Mouse (Mus musculus): Measurements from ENCODE around the gene Trp53i13. TPM values are rescaled to one million over a fixed set of nuclear protein-coding genes. Genes with fewer than 3 reads are reported as not detected.

Trp53i13 gene
- polyA plus RNA-seq, 1 experiment from 2014 or later, result 57.8 TPM

DNA sequence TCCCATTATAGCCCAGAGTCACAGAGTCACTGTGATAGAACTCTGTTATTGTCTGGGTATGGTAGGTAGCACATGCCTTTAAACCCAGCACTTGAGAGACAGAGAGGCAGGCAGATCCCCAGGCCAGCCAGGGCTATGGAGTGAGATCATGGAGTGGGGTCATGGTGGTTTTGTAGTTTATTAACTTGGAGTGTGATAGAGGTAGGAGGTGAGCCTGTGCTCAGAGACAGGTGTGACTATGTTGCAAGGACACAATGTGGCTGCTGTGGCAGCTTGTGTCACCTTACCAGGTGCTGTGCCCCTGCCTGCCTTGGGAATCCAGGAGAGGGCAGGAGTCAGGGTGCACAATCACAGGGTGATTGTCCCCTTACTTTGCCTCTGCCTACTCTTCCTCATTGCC is 20.3 kb downstream of the Trp53i13 start:
- no peak for ATAC-seq (ENCODE audit: low FRiP score, low read depth)
- H3K4me2 ChIP-seq (replicated peaks), result no peak overlapping the region

DNA sequence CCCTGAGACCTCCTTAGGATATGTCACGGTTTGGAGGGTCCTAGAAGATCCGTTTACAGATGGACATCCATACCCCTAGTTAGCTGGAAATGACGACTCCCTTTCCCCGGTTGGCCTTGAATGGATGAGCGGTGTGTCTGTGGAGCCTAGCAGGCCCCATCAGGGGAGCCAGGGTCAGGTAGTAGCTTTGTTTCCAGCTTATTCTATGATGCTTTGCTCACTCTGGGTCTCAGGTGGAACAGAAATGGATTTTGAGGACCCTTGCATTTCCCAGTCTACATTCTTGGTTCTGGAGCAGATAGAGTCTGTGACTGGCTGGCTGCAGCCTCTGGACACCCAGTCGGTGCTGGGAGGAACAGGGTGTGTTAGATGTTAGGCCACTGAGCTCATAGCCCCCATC is 21.0 kb downstream of the Trp53i13 start:
- H3K4me1 ChIP-seq, result peaks cover 72% of the 10 kb centered on the region
- peak overlapping the region; percentile 96 for H3K4me2 ChIP-seq (replicated peaks)
- ATAC-seq (ENCODE audit: low FRiP score, low read depth), result no peak
- no peaks in the 10 kb centered on the region for H3K27me3 ChIP-seq
- 80% methylated on average over 6 of the region's 6 CpGs for WGBS
- H3K4me3 ChIP-seq, result peak overlapping the region; percentile 94
- H3K9me3 ChIP-seq, result no peaks in the 10 kb centered on the region
- peaks cover 7% of the 10 kb centered on the region for H3K36me3 ChIP-seq
- peak overlapping the region; percentile 93 for H3K9ac ChIP-seq
- H3K27ac ChIP-seq, result peak overlapping the region; percentile 33; the same call in 1 of the 2 replicates

More for the DNA sequence above, 20.3 kb downstream of the Trp53i13 start:
- Histone ChIP-seq H3K4me1 (peaks cover 70% of the 10 kb centered on the region), H3K27ac (no peak overlapping the region), H3K9me3 (no peaks in the 10 kb centered on the region), H3K4me3 (0 out of 2 replicates have a peak overlapping the region, but pooled peaks have one; percentile 94), H3K36me3 (peaks cover 14% of the 10 kb centered on the region), H3K9ac (no peak overlapping the region), H3K27me3 (no peaks in the 10 kb centered on the region)

DNA sequence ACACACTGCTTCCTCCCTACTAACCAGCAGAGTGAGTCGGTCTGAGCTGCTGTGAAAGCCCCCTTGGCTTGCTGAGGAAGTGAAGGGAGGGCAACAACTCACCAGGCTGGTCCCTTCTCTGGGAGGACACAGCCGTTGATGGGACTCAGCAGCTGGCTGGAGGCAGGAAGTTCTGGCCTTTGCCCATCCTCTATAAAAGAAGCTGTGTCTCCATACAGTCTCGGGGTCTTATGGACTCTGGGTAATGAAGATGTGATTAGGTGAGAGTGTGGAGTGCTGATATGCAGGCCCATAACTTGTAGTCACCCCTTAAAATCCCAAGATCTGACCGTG is 21.5 kb downstream of the Trp53i13 start:
- no peak for ATAC-seq (ENCODE audit: low FRiP score, low read depth)
- H3K4me2 ChIP-seq (replicated peaks), result peak overlapping the region; percentile 96
- H3K27ac ChIP-seq, result peak overlapping the region; percentile 79; the same call in 1 of the 2 replicates
- H3K4me3 ChIP-seq, result peak overlapping the region; percentile 94
- 23% methylated on average over 4 of the region's 4 CpGs for WGBS
- no peaks in the 10 kb centered on the region for H3K9me3 ChIP-seq
- H3K4me1 ChIP-seq, result peaks cover 72% of the 10 kb centered on the region
- no peaks in the 10 kb centered on the region for H3K27me3 ChIP-seq
- peak overlapping the region; percentile 93 for H3K9ac ChIP-seq
- H3K36me3 ChIP-seq, result peaks cover 2% of the 10 kb centered on the region

DNA sequence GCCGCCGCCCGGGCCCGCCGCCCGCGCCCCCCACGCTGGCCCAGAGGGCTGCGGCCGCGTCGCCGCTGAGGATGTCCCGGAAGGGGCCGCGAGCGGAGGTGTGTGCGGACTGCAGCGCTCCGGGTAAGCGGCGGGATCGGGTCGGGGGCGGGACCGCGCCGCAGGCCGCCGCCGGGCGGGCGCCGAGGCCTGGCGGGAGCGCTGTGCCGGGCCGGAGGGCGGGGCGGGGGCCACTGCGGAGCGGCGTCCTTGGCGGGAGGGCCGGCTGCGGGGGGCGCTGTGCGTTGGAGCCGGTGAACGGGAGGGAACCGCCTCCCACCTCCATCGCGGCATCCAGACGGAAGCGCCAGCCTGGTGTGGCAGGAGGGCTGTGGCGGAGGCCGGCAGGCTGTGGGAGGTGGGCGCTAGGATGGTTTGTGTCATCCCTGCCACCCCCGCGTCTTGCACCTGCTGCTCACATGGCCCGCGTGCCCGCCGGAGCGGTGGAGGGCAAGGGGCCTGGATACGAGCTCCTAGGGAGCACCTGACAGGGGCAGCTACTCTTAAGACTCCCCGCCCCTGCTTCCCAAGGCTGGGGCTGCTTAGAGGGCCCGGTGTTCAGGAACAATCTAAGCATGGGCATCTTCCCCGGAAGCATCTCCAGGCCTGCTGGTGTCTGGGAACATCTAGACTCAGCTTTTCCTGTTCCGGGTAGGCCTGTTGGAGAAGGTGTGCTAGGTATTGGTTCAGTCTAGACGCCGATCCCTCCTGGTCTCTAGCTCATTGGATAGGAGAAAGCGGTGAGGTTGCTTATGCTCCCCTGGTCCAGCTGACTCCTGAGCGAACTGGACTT is 22.1 kb downstream of the Trp53i13 start, which contains the start of gene Git1:
Gene Git1, plus strand, starts transcription at position 51 of the 832 bp plus-strand sequence.
- no peaks in the 10 kb centered on the region for H3K27me3 ChIP-seq
- peak within 1 kb of the TSS; percentile 95 for H3K27ac ChIP-seq
- H3K4me3 ChIP-seq, result peak within 1 kb of the TSS; percentile 94
- H3K9ac ChIP-seq, result peak within 1 kb of the TSS; percentile 93
- no peaks in the 10 kb centered on the region; the same call in 1 of the 2 replicates for H3K36me3 ChIP-seq
- peaks cover 74% of the 10 kb centered on the region for H3K4me1 ChIP-seq
- 2% methylated on average over 42 of the region's 74 CpGs for WGBS
- ATAC-seq (ENCODE audit: low FRiP score, low read depth), result no peak
- H3K4me2 ChIP-seq (replicated peaks), result peak within 1 kb of the TSS; percentile 96
- no peaks in the 10 kb centered on the region for H3K9me3 ChIP-seq

DNA sequence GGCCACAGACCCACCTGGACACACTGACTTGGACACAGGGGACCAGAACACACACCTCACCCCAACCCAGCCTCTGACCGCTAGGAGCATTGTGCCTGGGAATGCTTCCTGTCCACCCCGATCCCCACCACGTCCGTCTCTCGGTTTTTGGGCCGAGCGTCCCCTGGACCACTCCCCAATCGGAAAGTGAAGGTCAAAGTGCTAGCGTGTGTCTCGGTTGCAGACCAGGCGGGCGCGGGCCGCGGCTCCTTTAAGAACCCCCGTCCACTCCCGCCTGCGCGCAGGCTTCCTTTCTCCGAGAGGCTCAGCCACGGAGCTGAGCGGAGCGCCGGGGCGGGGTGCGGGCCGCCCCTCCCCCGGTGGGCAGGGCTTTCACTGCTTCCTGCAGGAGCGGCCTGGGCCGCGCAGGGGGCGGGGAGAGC is 22.9 kb downstream of the Trp53i13 start:
- no peaks in the 10 kb centered on the region for H3K36me3 ChIP-seq
- peak overlapping the region; percentile 95 for H3K27ac ChIP-seq
- peaks cover 74% of the 10 kb centered on the region for H3K4me1 ChIP-seq
- H3K9ac ChIP-seq, result peak overlapping the region; percentile 93
- WGBS, result under 1% methylated on average over 32 of the region's 32 CpGs
- no peaks in the 10 kb centered on the region for H3K9me3 ChIP-seq
- no peaks in the 10 kb centered on the region for H3K27me3 ChIP-seq
- peak overlapping the region; percentile 94 for H3K4me3 ChIP-seq
- peak; percentile 66 for ATAC-seq (ENCODE audit: low FRiP score, low read depth)
- peak overlapping the region; percentile 96 for H3K4me2 ChIP-seq (replicated peaks)

DNA sequence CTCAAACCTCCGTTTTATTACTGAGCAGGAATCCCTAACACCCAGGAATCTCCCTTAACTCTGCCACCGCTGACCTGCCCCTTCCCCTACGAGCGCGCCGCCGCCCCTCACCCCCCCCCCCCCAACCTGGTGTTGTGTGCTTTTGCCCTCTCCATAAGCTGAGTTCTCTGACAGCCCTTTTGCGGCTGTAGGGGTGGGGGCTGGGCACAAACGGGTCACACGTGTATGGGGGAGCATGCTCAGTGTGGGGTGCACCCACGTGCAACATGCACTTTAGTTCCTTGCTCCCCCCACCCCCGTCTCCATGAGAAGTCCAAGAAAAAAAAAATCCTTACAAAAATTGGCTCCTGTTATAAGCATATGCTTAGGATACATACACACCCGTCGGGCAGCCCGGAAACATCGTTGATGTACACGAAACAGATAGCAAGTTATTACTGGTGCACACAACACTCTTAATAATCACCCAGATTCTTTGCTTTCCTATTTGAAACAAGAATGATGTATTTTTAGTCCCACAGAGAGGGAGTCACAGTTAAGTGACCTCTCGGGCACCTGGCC is 23.4 kb downstream of the Trp53i13 start:
- H3K4me2 ChIP-seq (replicated peaks), result peak overlapping the region; percentile 96
- no peaks in the 10 kb centered on the region for H3K9me3 ChIP-seq
- peak overlapping the region; percentile 95 for H3K27ac ChIP-seq
- no peaks in the 10 kb centered on the region for H3K27me3 ChIP-seq
- no peaks in the 10 kb centered on the region for H3K36me3 ChIP-seq
- WGBS, result under 1% methylated on average over 18 of the region's 18 CpGs
- peak overlapping the region; percentile 93 for H3K9ac ChIP-seq
- H3K4me1 ChIP-seq, result peaks cover 74% of the 10 kb centered on the region
- H3K4me3 ChIP-seq, result peak overlapping the region; percentile 94
- ATAC-seq (ENCODE audit: low FRiP score, low read depth), result no peak

DNA sequence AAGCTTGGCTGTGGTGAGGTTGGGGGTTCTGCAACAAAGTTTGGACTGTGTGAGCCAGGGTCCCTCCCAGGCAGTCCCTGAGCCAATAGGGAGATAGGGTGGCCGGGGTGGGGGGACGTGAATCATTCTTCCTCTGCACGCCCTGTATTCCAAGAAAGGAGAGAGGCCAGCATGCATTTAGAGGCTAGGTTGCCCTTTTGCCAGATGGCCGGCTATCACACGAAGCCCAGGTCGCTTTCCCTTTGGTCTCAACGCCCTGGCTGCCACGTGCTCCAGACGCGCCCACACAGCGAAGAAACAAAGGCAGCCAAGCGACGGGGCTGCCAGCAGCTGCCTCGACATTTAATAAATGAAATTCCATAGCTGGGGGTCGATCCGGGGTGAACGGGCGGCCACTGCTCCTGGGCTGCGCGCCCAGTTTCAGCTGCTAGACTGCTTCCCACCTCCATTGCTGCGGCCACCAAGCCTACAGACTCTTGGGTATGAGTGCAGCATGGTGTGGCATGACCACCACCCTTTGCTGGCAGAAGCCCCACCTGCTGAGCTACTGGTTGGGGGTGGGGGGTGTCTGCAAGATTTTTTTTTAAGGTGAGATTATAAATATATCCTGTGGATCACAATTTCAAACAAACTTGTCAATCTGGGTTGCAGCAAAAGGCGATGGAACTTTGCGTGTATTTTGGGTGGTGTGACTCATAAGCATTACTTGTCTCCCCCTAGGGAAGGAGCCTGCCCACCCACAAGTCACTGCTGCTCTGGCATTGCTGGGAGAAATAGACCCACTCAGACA is 24.1 kb downstream of the Trp53i13 start:
- H3K9me3 ChIP-seq, result no peaks in the 10 kb centered on the region
- H3K27ac ChIP-seq, result peak overlapping the region; percentile 95
- peaks cover 75% of the 10 kb centered on the region for H3K4me1 ChIP-seq
- H3K36me3 ChIP-seq, result no peaks in the 10 kb centered on the region
- H3K27me3 ChIP-seq, result no peaks in the 10 kb centered on the region
- under 1% methylated on average over 23 of the region's 23 CpGs for WGBS
- peak overlapping the region; percentile 59 for H3K9ac ChIP-seq
- peak overlapping the region; percentile 96 for H3K4me2 ChIP-seq (replicated peaks)
- peak overlapping the region; percentile 94 for H3K4me3 ChIP-seq
- peak; percentile 80 for ATAC-seq (ENCODE audit: low FRiP score, low read depth)

DNA sequence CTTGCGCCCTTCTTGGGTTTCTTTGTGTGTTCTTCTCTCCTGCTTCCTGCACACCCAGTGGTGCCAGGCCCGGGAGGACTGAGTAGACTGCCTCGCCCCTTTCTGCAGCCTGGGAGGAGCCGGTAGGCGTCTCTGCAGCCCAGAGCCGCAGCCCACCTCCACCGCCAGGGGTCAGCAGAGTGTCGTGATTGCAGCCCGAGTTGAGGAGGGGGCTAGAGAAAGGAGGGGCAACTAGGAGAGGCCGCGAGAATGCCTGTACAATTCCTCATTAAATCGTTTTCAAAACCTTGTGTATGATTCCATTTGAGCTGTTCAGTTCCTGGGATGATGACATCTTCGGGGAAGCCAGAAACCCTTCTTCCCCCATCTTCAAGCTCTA is 24.7 kb downstream of the Trp53i13 start:
- H3K27me3 ChIP-seq, result no peaks in the 10 kb centered on the region
- ATAC-seq (ENCODE audit: low FRiP score, low read depth), result peak; percentile 77
- peak overlapping the region; percentile 95 for H3K27ac ChIP-seq
- peak overlapping the region; percentile 96 for H3K4me2 ChIP-seq (replicated peaks)
- H3K4me3 ChIP-seq, result peak overlapping the region; percentile 94
- under 1% methylated on average over 13 of the region's 13 CpGs for WGBS
- peak overlapping the region; percentile 59 for H3K9ac ChIP-seq
- no peaks in the 10 kb centered on the region for H3K36me3 ChIP-seq
- H3K9me3 ChIP-seq, result no peaks in the 10 kb centered on the region
- peaks cover 77% of the 10 kb centered on the region for H3K4me1 ChIP-seq

DNA sequence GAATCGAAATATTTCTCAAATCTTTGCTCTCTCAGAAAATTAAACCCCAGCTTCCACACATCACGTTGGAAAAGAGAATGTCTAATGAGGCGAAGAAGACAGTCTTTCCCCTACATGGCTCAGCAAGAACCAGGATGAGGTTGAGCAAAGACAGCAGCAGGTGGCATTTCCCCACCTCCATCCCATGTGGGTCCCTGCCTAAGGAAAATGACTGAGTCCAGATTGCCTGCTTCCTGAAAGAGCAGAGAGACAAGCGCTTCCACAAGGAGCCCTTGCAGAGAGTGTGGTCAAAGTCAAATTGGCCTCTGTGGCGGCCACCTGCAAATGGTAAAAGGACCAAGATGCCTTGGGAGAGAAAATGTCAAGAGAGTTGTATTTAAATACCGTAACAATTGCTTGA is 25.3 kb downstream of the Trp53i13 start:
- peak overlapping the region; percentile 94 for H3K4me3 ChIP-seq

DNA sequence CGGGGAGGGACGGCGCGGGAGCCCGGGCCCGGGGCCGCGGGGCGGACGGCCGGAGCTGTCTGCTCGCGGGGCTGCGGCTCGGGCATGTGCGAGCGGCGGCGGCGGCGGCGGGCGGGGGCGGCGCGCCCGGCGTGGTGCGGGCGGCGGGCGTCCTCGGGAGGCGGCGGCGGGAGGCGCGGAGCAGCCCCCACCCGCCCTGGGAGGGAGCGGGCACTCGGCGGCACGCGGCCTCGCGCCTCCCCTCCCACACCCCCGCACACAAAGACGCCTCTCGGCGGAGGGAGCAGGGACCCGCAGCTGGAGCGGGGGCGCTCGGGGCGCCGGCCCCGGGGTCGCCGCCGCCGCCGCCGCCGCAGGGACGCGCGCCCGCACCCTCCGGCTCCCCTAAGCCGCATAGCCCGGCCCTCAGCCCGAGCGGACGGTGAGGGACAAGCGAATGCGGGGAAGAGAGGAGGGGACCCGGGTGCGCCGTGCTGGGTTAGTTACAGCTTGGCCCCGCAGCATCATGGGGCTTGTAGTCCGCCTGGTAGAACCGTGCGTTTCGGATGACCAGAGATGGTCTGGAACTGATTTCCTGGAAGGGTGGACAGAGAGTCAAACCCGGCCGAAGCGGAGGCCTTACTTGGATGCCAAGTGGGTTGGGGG is 26.1 kb downstream of the Trp53i13 start, which contains the start of gene Ankrd13b:
Gene Ankrd13b, minus strand, starts transcription at position 88 of the 645 bp plus-strand sequence.
- H3K27ac ChIP-seq, result no peak within 1 kb of the TSS
- peak; percentile 42; the same call in 1 of the 2 replicates for ATAC-seq (ENCODE audit: low FRiP score, low read depth)
- under 1% methylated on average over 40 of the region's 87 CpGs for WGBS

More for the DNA sequence above, 25.3 kb downstream of the Trp53i13 start:
- H3K9ac ChIP-seq, result peak overlapping the region; percentile 59; the same call in 1 of the 2 replicates
- no peak for ATAC-seq (ENCODE audit: low FRiP score, low read depth)
- H3K9me3 ChIP-seq, result no peaks in the 10 kb centered on the region
- peaks cover 77% of the 10 kb centered on the region for H3K4me1 ChIP-seq
- H3K27me3 ChIP-seq, result no peaks in the 10 kb centered on the region
- H3K36me3 ChIP-seq, result no peaks in the 10 kb centered on the region
- H3K27ac ChIP-seq, result no peak overlapping the region
- WGBS, result 67% methylated on average over 6 of the region's 6 CpGs
- peak overlapping the region; percentile 96 for H3K4me2 ChIP-seq (replicated peaks)

DNA sequence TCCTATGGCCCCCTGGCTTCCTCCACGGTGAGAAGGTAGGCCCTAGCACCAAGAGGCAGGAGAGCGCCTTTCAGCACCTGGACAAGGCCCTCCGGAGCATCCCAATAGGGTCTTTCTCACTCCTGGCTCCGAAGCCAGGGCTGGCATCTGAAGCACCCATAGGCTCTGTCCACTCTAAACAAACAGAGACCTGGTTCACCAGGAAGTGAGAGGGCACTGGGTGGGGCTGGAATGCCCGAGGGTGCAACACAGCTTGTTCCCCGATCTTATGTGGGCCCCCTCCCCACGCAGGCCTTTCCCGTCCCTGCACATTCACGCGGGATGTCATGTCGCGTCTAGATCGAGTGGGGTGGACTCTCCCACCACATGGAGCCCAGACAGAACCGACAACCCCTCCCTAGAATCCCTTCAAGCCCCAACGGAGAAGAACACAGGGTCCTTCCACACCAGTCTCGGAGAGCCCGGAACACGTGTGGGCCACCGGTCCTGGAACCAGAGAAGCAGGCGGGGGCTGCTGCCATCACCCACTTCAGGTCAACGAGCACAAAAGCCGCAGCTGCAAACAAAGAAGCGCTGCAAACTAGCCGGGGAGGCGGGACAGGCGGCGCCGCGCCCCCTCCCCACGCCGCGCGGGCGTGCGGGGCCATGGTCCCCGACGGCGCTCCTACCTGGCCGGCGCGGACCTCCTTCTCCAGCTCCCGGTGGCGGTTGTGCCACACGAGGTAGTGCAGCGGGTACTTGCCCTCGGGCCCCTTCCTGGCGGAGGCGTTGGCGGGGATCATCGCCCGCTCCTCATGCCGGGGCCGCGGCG is 26.8 kb downstream of the Trp53i13 start:
- H3K4me2 ChIP-seq (replicated peaks), result peak overlapping the region; percentile 96
- 2% methylated on average over 55 of the region's 55 CpGs for WGBS
- H3K27me3 ChIP-seq, result no peaks in the 10 kb centered on the region
- no peak for ATAC-seq (ENCODE audit: low FRiP score, low read depth)
- H3K9me3 ChIP-seq, result no peaks in the 10 kb centered on the region
- H3K27ac ChIP-seq, result no peak overlapping the region
- peaks cover 76% of the 10 kb centered on the region for H3K4me1 ChIP-seq
- peak overlapping the region; percentile 94 for H3K4me3 ChIP-seq
- H3K9ac ChIP-seq, result peak overlapping the region; percentile 88
- no peaks in the 10 kb centered on the region for H3K36me3 ChIP-seq

More for the DNA sequence above, 26.1 kb downstream of the Trp53i13 start, which contains the start of gene Ankrd13b:
- H3K9ac ChIP-seq, result peak within 1 kb of the TSS; percentile 88
- no peaks in the 10 kb centered on the region for H3K27me3 ChIP-seq
- no peaks in the 10 kb centered on the region for H3K36me3 ChIP-seq
- peak within 1 kb of the TSS; percentile 96 for H3K4me2 ChIP-seq (replicated peaks)
- H3K4me1 ChIP-seq, result peaks cover 77% of the 10 kb centered on the region
- no peaks in the 10 kb centered on the region for H3K9me3 ChIP-seq
- peak within 1 kb of the TSS; percentile 94 for H3K4me3 ChIP-seq

Data from limb, embryonic 13.5 days (tissue).